Mouse (Mus musculus) cortical plate, adult 2 months (tissue): Measurements from ENCODE around the gene Nabp2.

Experiments used
- CTCF ChIP-seq: fragments of 200-500 bp; IDR thresholded peaks from 2 replicates; pipeline ENCODE4 v1.5.1; 2011; ENCODE audit warnings: mild to moderate bottlenecking, control low read depth, low read length; ENCODE audit not compliant: insufficient read depth; ENCODE audit errors: extremely low read depth
- POLR2A ChIP-seq: fragments of 200-500 bp; IDR thresholded peaks from 2 replicates; pipeline ENCODE4 v1.6.1; 2011; ENCODE audit warnings: mild to moderate bottlenecking, low read length, control low read depth; ENCODE audit not compliant: insufficient read depth; ENCODE audit errors: extremely low read depth

DNA sequence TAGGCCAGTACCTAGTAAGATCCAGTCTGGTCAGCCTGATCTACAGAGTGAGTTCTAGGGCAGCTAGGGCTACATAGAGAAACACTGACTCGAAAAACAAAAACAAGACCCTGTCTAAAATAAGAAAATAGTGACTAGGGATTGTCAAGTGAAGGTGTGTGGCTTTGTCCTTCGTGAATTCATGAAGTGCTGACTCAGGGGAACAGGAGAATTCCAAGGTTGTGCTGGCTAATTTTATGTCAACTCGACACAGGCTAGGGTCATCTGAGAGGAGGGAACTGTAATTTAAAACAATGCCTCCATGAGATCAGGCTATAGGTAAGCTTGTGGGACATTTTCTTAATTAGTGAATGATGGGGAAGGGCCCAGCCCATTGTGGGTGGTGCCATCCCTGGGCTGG is 43.2 kb upstream of the Nabp2 start:
- no peak for TF ChIP-seq POLR2A
- TF ChIP-seq CTCF = no peak
